Mouse (Mus musculus) macrophage (primary cell): ENCODE measurements around the gene Mtor. TPM values are rescaled to one million over a fixed set of nuclear protein-coding genes. Genes with fewer than 3 reads are reported as not detected.

Experiments used
- H3K27ac ChIP-seq: fragments of 350-480 bp; formaldehyde crosslinking; 2 replicates; pipeline ENCODE4 v1.9.0; 2021
- H3K36me3 ChIP-seq: fragments of 350-480 bp; formaldehyde crosslinking; 2 replicates; pipeline ENCODE4 v1.9.0; 2021; ENCODE audit errors: inconsistent target
- H3K4me3 ChIP-seq: fragments of 350-480 bp; formaldehyde crosslinking; 2 replicates; pipeline ENCODE4 v1.9.0; 2021; ENCODE audit errors: inconsistent target
- H3K79me2 ChIP-seq: fragments of 350-480 bp; formaldehyde crosslinking; 2 replicates; pipeline ENCODE4 v1.9.0; 2021; ENCODE audit errors: inconsistent target
- WGBS: methylation state at CpG from one replicate; pipeline ENCODE4 v1.1.7; 2026; ENCODE audit warnings: inconsistent platforms; ENCODE audit not compliant: missing documents; 5-methylcytosine and 5-hydroxymethylcytosine counted together
- polyA plus RNA-seq: library from polyadenylated mRNA; stranded (reverse); fragments of 250-400 nt; gene quantifications from 3 replicates; pipeline ENCODE4 v1.2.4, GENCODE M21; 2018; ENCODE audit warnings: inconsistent platforms

The Mtor gene
- polyA plus RNA-seq, 1 experiment from 2014 or later, result 14.5 TPM

DNA sequence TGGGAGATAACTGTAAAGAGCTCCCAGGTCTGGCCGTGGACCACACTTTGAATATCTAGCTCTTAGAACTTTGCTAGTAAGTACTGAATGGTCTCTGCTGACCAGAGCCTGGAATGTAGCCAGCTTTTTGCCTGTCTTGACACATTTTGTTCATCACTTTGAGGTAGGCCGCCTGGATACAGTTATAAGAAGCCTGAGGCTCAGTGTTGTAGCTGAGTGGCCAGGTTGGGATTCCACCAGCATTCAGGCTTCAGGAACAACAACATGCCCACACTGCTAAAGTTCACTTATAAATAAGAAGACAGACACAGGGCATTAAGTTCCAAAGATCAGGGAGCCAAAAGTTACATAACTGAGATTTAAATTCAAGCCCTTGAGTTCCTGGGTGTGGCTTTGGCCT is 39.4 kb downstream of the Mtor start:
- no peaks in the 10 kb centered on the region for H3K79me2 ChIP-seq
- no peak overlapping the region for H3K4me3 ChIP-seq
- H3K27ac ChIP-seq, result no peak overlapping the region
- H3K36me3 ChIP-seq, result peaks cover 96% of the 10 kb centered on the region
- WGBS, result 100% methylated on average over 2 of the region's 2 CpGs

DNA sequence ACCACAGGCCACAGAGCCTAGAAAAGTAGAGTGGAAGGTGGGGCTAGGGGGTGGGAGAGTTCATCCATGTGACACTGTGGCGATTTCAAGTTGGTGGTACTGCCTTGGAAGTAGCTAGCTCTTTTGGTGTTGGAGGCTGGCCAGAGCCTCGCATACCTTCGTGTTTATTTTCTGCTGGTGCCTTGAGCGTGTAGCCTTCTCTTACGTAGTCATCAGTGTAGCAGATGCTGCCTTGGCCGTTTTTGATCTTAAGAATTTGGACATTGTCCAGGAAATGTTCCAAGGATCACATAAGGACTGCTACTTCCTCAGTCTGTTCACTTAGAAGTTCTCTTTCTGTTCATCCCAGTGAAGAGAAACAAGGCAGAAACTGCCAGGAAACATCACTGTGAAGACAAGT is 42.1 kb downstream of the Mtor start:
- H3K4me3 ChIP-seq, result no peak overlapping the region
- WGBS, result 89% methylated on average over 6 of the region's 6 CpGs

DNA sequence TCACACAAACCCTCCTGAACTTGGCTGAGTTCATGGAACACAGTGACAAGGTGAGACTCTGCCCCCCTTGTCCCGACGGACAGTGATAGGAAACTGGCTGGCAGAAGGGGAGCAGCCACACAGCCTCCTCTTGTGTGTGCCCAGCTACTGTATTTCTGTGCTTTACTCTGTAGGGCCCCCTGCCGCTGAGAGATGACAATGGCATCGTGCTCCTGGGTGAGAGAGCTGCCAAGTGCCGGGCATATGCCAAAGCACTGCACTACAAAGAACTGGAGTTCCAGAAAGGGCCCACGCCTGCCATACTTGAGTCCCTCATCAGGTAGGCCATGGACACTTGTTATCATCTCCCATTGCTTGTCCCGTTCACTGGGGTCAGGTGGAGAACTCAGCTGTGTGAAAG is 43.0 kb downstream of the Mtor start:
- H3K36me3 ChIP-seq, result peaks cover 83% of the 10 kb centered on the region
- H3K27ac ChIP-seq, result no peak overlapping the region
- H3K79me2 ChIP-seq, result no peaks in the 10 kb centered on the region
- 97% methylated on average over 7 of the region's 7 CpGs for WGBS
- no peak overlapping the region for H3K4me3 ChIP-seq

More for the DNA sequence above, 42.1 kb downstream of the Mtor start:
- H3K36me3 ChIP-seq, result peaks cover 84% of the 10 kb centered on the region
- H3K79me2 ChIP-seq, result no peaks in the 10 kb centered on the region
- no peak overlapping the region for H3K27ac ChIP-seq

DNA sequence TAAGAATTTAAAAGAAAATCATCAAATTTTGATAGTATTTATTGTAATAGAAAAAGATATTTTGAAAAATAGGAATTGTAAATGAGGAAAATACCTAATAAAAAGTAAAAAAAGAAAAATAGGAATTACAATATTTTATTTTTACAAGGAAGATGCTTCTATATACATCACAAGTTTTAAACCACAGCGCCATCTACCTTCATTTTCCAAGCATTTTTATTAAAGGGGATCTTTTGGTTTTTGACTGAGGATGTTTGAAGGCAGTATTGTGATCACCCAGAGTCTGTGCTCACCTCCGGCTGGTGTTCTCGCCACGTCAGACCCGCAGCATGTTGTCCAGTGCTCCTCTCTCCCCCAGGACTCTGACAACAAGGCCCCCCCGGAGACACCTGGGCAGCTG is 46.7 kb downstream of the Mtor start:
- H3K36me3 ChIP-seq, result peaks cover 57% of the 10 kb centered on the region
- H3K27ac ChIP-seq, result no peak overlapping the region
- no peaks in the 10 kb centered on the region for H3K79me2 ChIP-seq
- 98% methylated on average over 6 of the region's 6 CpGs for WGBS
- no peak overlapping the region for H3K4me3 ChIP-seq

DNA sequence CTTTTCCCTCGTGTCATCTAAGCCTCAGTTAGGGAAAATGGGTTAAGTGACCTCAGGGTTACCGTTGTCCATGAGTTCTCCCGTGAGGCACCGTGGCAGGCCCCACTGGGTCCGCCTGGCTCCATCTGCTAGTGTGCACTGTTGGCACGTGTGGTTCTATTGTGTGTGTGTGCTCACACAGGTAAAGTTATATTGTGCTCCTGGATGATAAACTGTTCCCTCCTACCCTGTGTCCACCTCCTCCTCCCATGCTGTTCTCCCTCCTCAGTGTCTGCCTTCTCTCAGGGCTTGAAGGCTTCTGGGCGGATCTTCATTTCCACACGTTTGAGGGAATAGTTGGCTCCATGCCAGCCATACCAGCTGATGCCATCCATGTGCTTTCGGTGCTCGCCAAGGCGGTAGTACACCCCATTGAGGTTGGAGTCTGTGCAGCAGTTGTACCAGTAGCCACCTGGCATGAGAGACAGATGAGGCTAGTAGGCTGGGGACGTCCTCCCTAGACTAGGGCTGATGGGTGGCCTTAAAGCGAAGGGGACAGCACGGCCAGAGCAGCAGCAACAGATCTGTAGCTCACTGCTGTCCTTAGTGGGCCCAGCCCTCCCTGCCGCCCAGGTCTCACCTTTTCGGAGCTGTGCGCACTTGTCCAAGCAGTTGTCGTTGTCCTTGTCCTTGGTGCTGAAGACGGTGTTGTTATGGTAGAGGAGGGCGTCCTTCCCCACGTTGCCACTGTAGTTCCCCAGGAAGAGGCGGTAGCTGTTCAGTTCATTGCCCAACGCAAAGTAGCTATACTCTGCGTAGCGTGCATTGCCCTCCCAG is 47.7 kb downstream of the Mtor start:
- Histone ChIP-seq H3K36me3 (peaks cover 48% of the 10 kb centered on the region), H3K4me3 (no peak overlapping the region), H3K79me2 (no peaks in the 10 kb centered on the region), H3K27ac (no peak overlapping the region)
- WGBS, result 95% methylated on average over 25 of the region's 25 CpGs

DNA sequence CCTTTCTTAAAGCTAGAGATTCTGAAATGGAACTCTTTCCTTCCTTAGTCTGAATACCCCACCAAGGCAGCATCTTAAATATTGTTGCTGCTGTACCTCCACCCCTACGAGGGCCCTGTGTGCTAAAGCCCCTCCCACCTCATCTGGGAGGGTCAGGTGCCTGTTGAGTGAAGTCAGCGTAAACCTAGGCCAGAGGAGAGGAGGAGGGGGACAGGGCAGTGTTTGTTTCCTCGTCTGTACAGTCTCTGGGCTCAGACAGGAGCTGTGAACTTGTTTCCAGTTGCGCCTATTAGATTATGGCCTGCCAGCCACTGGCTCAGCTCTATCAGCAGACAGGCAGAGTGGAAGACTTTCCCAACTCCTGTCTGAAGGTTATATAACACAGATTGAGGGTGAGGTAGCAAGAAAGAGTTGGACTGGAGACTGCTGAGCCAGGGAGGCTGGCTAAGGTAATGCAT is 52.0 kb downstream of the Mtor start, which contains the start of gene Angptl7:
TSS of gene Angptl7 (minus strand) at position 51 of the 458 bp plus-strand sequence.
- H3K4me3 ChIP-seq, result no peak within 1 kb of the TSS
- H3K27ac ChIP-seq, result no peak within 1 kb of the TSS
- no peaks in the 10 kb centered on the region for H3K79me2 ChIP-seq
- WGBS, result 90% methylated on average over 4 of the region's 4 CpGs
- peaks cover 36% of the 10 kb centered on the region; the same call in 1 of the 2 replicates for H3K36me3 ChIP-seq

DNA sequence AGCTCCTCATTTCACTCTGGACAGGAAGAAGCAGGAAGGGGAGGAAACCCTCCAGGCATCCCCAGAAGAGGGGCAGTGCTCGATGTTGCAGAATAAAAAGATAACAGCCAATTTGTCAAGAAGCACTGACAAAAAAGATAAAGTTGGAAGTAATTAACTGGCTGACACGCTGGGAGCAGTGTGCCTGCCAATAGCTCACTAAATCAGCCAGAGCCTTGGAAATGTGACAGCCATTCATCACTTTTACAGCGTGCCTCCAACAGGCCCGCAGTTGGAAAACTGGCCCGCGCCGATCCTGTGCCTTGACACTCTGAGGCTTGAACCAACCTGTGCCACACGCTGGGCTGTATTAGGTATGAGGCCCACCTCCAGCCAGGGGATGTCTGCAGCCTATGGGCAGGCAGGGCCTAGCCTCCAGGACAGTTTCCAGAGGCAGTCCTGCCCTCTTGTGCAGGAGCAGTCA is 56.1 kb downstream of the Mtor start:
- H3K36me3 ChIP-seq, result peaks cover 20% of the 10 kb centered on the region; the same call in 1 of the 2 replicates

DNA sequence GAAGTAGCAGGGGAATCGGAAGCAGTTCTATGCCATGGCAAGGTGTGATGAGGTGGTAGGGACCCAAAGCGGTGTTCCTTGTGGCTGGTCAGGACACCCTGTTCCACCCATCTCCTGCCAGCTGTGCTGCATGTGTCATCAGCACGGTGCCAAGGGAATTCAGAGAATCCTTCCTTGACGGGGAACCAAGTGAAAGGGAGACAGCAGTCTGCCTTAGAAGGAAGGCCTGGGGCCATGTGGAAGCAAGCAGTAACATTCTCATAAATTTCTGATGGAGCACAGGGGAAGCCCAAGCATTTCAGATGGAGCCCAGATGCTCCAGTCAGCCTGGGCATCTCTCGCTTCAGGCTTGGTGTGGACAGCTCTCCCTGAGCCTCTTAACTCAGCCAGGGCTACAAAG is 59.2 kb downstream of the Mtor start:
- 92% methylated on average over 5 of the region's 5 CpGs for WGBS
- no peak overlapping the region for H3K4me3 ChIP-seq
- no peak overlapping the region for H3K27ac ChIP-seq
- no peaks in the 10 kb centered on the region for H3K79me2 ChIP-seq
- peaks cover 25% of the 10 kb centered on the region; the same call in 1 of the 2 replicates for H3K36me3 ChIP-seq

More for the DNA sequence above, 56.1 kb downstream of the Mtor start:
- H3K27ac ChIP-seq, result no peak overlapping the region
- no peaks in the 10 kb centered on the region for H3K79me2 ChIP-seq
- no peak overlapping the region for H3K4me3 ChIP-seq
- WGBS, result 95% methylated on average over 8 of the region's 8 CpGs

DNA sequence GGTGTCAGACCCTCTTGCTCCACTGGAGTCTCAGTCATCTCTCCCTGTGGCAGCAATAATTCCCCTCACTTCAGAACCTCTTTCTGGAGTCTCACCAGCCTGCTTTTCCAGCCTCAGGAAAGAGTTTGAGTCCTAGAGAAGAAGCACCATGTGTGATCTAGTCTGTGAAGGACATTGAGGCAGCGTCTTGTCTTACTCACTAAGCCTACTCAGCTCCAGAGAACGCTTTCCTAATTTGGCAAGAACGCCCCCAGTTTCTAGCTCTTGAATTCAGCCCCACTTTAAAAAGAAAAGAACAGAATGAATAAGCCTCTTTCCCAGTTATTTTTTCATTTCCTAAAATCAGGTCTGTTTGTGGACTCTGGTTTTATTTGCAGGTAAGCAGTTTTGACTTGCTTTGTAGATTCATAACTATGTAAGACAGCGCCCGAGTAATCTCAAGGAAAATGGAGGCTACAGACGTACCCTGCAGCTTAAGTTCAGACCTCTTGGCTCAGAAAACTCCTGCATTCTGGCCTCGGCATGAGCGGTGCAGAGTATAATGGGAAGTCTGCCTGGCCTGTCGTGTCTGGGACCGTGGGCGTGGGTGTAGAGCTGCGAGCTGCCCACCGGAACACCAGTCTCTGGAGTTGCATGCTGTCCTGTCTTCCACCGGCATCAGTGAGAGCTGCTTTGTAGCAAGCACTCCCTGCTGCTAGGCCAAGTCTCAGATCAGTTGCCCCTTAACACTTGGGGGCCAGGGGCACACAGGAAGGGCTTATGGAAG is 59.9 kb downstream of the Mtor start:
- no peaks in the 10 kb centered on the region for H3K79me2 ChIP-seq
- peaks cover 26% of the 10 kb centered on the region; the same call in 1 of the 2 replicates for H3K36me3 ChIP-seq
- no peak overlapping the region for H3K27ac ChIP-seq
- H3K4me3 ChIP-seq, result no peak overlapping the region
- WGBS, result 99% methylated on average over 14 of the region's 14 CpGs

DNA sequence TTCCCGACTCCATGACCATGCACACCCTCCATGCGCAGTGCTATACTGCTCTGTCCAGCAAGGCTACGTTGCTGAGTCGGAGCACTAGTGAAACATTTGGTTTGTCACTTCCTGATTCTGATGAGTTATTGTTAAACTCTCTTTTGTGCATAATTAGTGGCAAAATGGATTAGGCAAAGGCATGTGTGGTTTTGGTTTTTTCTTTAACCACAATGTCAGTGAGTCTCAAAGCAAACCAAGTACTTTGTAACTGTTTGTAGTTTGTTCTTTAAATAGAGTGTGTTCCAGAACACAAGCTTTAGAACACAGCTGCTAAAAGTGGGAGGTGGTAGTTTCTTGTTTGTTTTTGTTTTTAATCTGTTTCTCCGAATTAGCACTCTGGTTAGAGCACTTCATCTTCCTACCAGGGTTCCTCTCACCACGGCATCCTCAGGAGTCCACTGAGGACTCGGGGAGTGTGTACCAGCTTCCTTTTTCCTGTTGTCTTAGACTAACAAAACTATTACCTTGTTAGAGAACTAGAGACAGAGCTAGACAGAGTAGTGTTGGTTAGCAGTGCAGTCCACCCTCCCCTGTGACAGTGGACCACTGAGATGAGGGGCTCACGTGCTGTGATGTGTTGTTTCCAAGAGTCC is 61.2 kb downstream of the Mtor start:
- Histone ChIP-seq H3K27ac (no peak overlapping the region), H3K79me2 (no peaks in the 10 kb centered on the region), H3K4me3 (no peak overlapping the region), H3K36me3 (peaks cover 26% of the 10 kb centered on the region; the same call in 1 of the 2 replicates)
- 21% methylated on average over 8 of the region's 8 CpGs for WGBS

DNA sequence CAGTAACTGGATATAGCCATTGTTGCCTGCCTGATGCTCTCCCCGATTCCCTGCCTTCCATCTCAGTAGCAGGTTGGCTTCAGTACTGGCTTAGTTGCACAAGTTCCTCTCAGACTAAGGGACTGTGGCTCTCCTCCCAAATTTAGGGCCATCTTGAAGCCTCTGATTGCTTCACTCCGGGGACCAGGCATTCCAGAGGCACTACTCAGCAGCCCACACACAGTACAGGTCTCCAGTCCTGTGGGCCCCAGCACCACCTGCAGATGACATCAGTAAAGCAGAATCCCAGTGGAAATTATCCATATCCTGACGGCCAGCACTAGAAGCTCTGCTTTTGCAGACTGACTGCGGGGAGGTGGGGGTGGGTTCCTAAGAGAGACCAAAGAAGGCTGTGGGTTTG is 62.3 kb downstream of the Mtor start:
- no peak overlapping the region for H3K4me3 ChIP-seq
- no peak overlapping the region for H3K27ac ChIP-seq
- peaks cover 33% of the 10 kb centered on the region; the same call in 1 of the 2 replicates for H3K36me3 ChIP-seq
- 75% methylated on average over 4 of the region's 4 CpGs for WGBS
- no peaks in the 10 kb centered on the region for H3K79me2 ChIP-seq

DNA sequence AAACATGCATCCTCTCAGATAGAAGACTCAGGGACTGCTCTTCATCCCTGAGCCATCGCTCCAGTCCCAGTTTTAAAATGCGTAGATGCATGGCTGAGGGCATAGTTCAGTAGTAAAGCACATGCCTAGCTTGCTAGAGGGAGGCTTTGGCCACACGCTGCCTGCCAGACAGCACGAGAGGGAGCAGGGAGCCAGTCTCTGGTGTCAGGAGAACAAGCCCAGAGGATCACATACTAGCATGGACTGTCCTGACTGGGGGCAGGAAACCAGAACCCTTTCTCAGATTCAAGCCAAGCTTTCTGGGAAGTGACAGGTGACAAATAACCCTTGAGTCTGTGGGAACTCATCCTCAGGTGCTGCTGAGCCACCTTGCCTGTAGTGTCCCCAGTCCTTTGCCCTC is 62.9 kb downstream of the Mtor start:
- H3K36me3 ChIP-seq, result peaks cover 36% of the 10 kb centered on the region; the same call in 1 of the 2 replicates
- H3K4me3 ChIP-seq, result no peak overlapping the region
- WGBS, result 92% methylated on average over 4 of the region's 4 CpGs
- H3K79me2 ChIP-seq, result no peaks in the 10 kb centered on the region
- no peak overlapping the region for H3K27ac ChIP-seq

DNA sequence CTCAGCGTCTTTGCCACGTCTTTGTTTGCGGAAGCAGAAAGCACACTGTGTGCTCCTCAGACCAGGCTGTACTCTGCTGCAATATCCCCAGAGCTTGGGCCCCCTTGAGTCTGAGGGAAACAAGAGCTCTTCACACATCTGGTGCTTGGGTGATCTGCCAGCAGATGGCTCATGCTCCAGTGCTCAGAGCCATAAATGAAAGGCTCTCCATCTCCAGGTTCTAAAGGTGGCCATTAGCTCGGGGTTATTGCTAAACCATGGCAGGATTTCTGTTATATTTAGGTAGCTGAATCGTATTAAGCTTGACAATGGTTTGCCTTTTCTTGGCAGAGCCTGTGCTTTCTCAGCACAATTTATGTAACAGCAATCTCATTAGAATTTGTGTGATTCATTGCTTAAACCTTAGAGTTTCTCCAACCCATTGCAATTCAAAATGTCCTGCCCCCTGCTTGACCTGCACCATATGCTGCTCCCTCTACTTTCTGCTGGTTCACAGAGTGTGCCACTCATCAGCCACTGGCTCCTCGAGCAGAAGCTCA is 64.7 kb downstream of the Mtor start:
- 92% methylated on average over 6 of the region's 6 CpGs for whole genome bisulfite sequencing
- H3K27ac ChIP-seq, result no peak overlapping the region
- no peaks in the 10 kb centered on the region for H3K79me2 ChIP-seq
- H3K36me3 ChIP-seq, result peaks cover 52% of the 10 kb centered on the region; the same call in 1 of the 2 replicates
- no peak overlapping the region for H3K4me3 ChIP-seq

DNA sequence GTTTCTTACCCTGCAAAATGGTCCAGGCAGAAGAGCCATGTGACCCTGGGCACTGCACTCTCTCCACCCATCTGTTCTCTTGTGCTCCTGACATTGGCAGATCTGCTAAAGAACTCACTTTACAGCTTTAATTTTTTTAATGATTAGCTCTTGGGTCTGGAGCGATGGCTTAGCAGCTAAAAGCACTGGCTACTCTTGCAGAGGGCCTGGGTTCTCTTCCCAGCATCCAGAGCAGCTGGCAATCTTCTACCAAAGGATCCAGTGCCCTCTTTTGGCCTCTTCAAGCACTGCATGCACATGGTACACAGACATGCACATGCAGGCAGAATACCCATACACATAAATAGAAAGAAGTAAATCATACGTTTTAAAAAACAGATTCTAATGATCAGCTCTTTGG is 66.9 kb downstream of the Mtor start:
- H3K79me2 ChIP-seq, result no peaks in the 10 kb centered on the region
- WGBS, result 87% methylated on average over 2 of the region's 2 CpGs
- no peak overlapping the region for H3K27ac ChIP-seq
- H3K36me3 ChIP-seq, result peaks cover 64% of the 10 kb centered on the region; the same call in 1 of the 2 replicates
- no peak overlapping the region for H3K4me3 ChIP-seq
